Mouse (Mus musculus): ENCODE measurements around the gene Gm43191.
"Not testable (repeated sequence)": the region's sequence is repeated elsewhere in the genome, so short reads cannot be mapped to it uniquely, and the experiment has no call there.

Gene Gm43191

GRCm38 (mm10) chr3:116681160-116681559 lies at the start of gene Gm43191:
TSS of gene Gm43191 (minus strand) at chr3:116681260.
- DNase-seq (ENCODE audit: low read depth, low spot score) = no peak

GRCm38 (mm10) chr3:116729483-116730174 lies 48.6 kb upstream of the Gm43191 start:
- DNase-seq (ENCODE audit: low read depth, low spot score) = no peak

GRCm38 (mm10) chr3:116726807-116727206 lies 45.7 kb upstream of the Gm43191 start:
- no peak for DNase-seq (ENCODE audit: low read depth, low spot score)

GRCm38 (mm10) chr3:116723496-116724481 lies 42.7 kb upstream of the Gm43191 start:
- no peak for DNase-seq (ENCODE audit: low read depth, low spot score)

- DNase-seq (ENCODE audit: low read depth, low spot score) = no peak
Measured at GRCm38 (mm10) chr3:116722980-116723379, 41.9 kb upstream of the Gm43191 start.

- DNase-seq (ENCODE audit: low read depth, low spot score) = no peak
Measured at GRCm38 (mm10) chr3:116718951-116719350, 37.9 kb upstream of the Gm43191 start.

- no peak for DNase-seq (ENCODE audit: low read depth, low spot score)
Measured at GRCm38 (mm10) chr3:116713031-116713430, 32.0 kb upstream of the Gm43191 start.

- peak; percentile 47 for DNase-seq (ENCODE audit: low read depth, low spot score)
Measured at GRCm38 (mm10) chr3:116712436-116712881, 31.4 kb upstream of the Gm43191 start, which contains the start of gene Slc35a3. TSS of gene Slc35a3 (minus strand) at chr3:116712831.

GRCm38 (mm10) chr3:116711624-116712435 lies 30.8 kb upstream of the Gm43191 start:
- peak; percentile 69 for DNase-seq (ENCODE audit: low read depth, low spot score)

GRCm38 (mm10) chr3:116710941-116711340 lies 29.9 kb upstream of the Gm43191 start:
- no peak for DNase-seq (ENCODE audit: low read depth, low spot score)

- no peak for DNase-seq (ENCODE audit: low read depth, low spot score)
Measured at GRCm38 (mm10) chr3:116705637-116706204, 24.7 kb upstream of the Gm43191 start.

GRCm38 (mm10) chr3:116703835-116704234 lies 22.8 kb upstream of the Gm43191 start:
- DNase-seq (ENCODE audit: low read depth, low spot score) = no peak

GRCm38 (mm10) chr3:116702647-116703272 lies 21.7 kb upstream of the Gm43191 start:
- DNase-seq (ENCODE audit: low read depth, low spot score) = no peak

- DNase-seq (ENCODE audit: low read depth, low spot score) = no peak
Measured at GRCm38 (mm10) chr3:116701601-116702000, 20.5 kb upstream of the Gm43191 start.

GRCm38 (mm10) chr3:116698786-116699185 lies 17.7 kb upstream of the Gm43191 start:
- DNase-seq (ENCODE audit: low read depth, low spot score) = no peak

- no peak for DNase-seq (ENCODE audit: low read depth, low spot score)
Measured at GRCm38 (mm10) chr3:116695666-116695985, 14.6 kb upstream of the Gm43191 start.

GRCm38 (mm10) chr3:116694955-116695665 lies 14.1 kb upstream of the Gm43191 start:
- DNase-seq (ENCODE audit: low read depth, low spot score) = no peak

- DNase-seq (ENCODE audit: low read depth, low spot score) = no peak
Measured at GRCm38 (mm10) chr3:116694312-116694711, 13.3 kb upstream of the Gm43191 start.

GRCm38 (mm10) chr3:116664281-116664680 lies 16.8 kb downstream of the Gm43191 start:
- DNase-seq (ENCODE audit: low read depth, low spot score) = not testable (repeated sequence)

GRCm38 (mm10) chr3:116662463-116662863 lies 18.6 kb downstream of the Gm43191 start, which contains the start of gene Mfsd14a:
TSS of gene Mfsd14a (minus strand) at chr3:116662677.
- DNase-seq (ENCODE audit: low read depth, low spot score) = peak; percentile 92

Measured in 3T3-L1 (cell line).